ENCODE assay signal across 11 mouse cellular contexts in genomic region chr5:148548568-148548967, GRCm38 (mm10). TPM values are rescaled to one million over a fixed set of nuclear protein-coding genes. Genes with fewer than 3 reads are reported as not detected.
DNase-seq lines count a peak whose midpoint lies in the region; ATAC-seq and TF ChIP-seq lines count a peak whose summit lies in the region.
"Had no signal": no experiment of that assay in that cellular context is flagged by ENCODE, and none has a peak within 500 bp of the region (broad histone marks: within the 10 kb centered on the region; RNA-seq: fewer than 3 reads in every experiment).

No protein-coding gene starts in this region.

- H3K4me3 ChIP-seq in heart, embryonic 11.5 days (ENCODE audit: low read depth, low read length), result no peak overlapping the region
- H3K4me3 ChIP-seq in liver, postnatal 0 days (ENCODE audit: low read depth, low read length), result no peak overlapping the region
- H3K4me3 ChIP-seq in liver, embryonic 12.5 days, result no peak overlapping the region
- H3K4me3 ChIP-seq in ES-E14 (ENCODE audit: insufficient read depth in 1 of 2, low read depth in 1 of 2, low read length in 2 of 2, poor library complexity in 1 of 2, severe bottlenecking in 1 of 2), result no peak overlapping the region
- H3K4me3 ChIP-seq: liver, embryonic 13.5 days had no signal

- peak overlapping the region; percentile 14; the same call in 1 of the 2 replicates for H3K4me2 ChIP-seq in heart, embryonic 11.5 days
- H3K4me2 ChIP-seq in liver, postnatal 0 days (ENCODE audit: low read depth, low read length), result peak overlapping the region; percentile 49
- no peak overlapping the region for H3K4me2 ChIP-seq in liver, embryonic 12.5 days

- in situ Hi-C loops in ES-E14 (cut with MboI; ENCODE audit: low sequenced_read_pairs in 2 of 2, unreplicated experiment in 2 of 2), result no loop called here

- no peaks in the 10 kb centered on the region for H3K9me3 ChIP-seq in heart, embryonic 11.5 days (replicated peaks; ENCODE audit: control insufficient read depth, low read length)
- no peaks in the 10 kb centered on the region for H3K9me3 ChIP-seq in liver, postnatal 0 days (ENCODE audit: low read length)
- no peaks in the 10 kb centered on the region for H3K9me3 ChIP-seq in liver, embryonic 12.5 days (replicated peaks)
- H3K9me3 ChIP-seq in ES-E14 (ENCODE audit: control insufficient read depth, insufficient read depth, low read depth, low read length), result no peaks in the 10 kb centered on the region
- H3K9me3 ChIP-seq: liver, embryonic 13.5 days had no signal

- H3K9ac ChIP-seq in heart, embryonic 11.5 days (ENCODE audit: low read depth, low read length), result no peak overlapping the region
- no peak overlapping the region for H3K9ac ChIP-seq in liver, postnatal 0 days (replicated peaks)
- H3K9ac ChIP-seq in liver, embryonic 12.5 days, result no peak overlapping the region
- peak overlapping the region; percentile 4; the same call in 1 of the 2 replicates for H3K9ac ChIP-seq in ES-E14 (ENCODE audit: insufficient read depth, low read depth, low read length, poor library complexity, severe bottlenecking)
- H3K9ac ChIP-seq: liver, embryonic 13.5 days had no signal

- 0 out of 2 replicates have a peak, but pooled peaks have one; percentile 13 for TF ChIP-seq EP300 in liver, postnatal 0 days (IDR thresholded peaks at IDR 0.05; ENCODE audit: low read depth)

- H3K27ac ChIP-seq in heart, embryonic 11.5 days (ENCODE audit: low read depth, low read length), result no peak overlapping the region
- H3K27ac ChIP-seq in liver, postnatal 0 days (ENCODE audit: low read depth), result peak overlapping the region; percentile 81
- no peak overlapping the region for H3K27ac ChIP-seq in liver, embryonic 12.5 days
- no peak overlapping the region for H3K27ac ChIP-seq in ES-E14 (ENCODE audit: insufficient read depth, low read depth, low read length, poor library complexity, severe bottlenecking)
- H3K27ac ChIP-seq: liver, embryonic 13.5 days had no signal

- DNase-seq in heart, adult 18-20 months, result no peak
- DNase-seq in liver, postnatal 0 days, result no peak
- DNase-seq in ES-E14 (ENCODE audit: low read depth, low spot score), result no peak
- DNase-seq in induced T-regulatory cell, adult 2 months (ENCODE audit: low read depth), result peak; percentile 41
- no peak for DNase-seq in right cerebral cortex, postnatal 36 days (ENCODE audit: low spot score in 2 of 2)
- DNase-seq: adrenal gland, postnatal 36 days; cerebellum, postnatal 14 days; liver, embryonic 13.5 days had no signal

- no peak for ATAC-seq in heart, embryonic 11.5 days (replicated peaks; ENCODE audit: insufficient number of reproducible peaks, low FRiP score, low TSS enrichment)
- 0 out of 2 replicates have a peak, but pooled peaks have one; percentile 2 for ATAC-seq in liver, postnatal 0 days
- ATAC-seq in liver, embryonic 12.5 days, result no peak
- no peak for ATAC-seq in activated CD4-positive, CD25-positive, alpha-beta regulatory T cell, adult 4 months

- no peak for TF ChIP-seq CTCF in liver, postnatal 0 days (IDR thresholded peaks at IDR 0.05; ENCODE audit: low read depth)

- WGBS in heart, embryonic 11.5 days (ENCODE audit: insufficient replicate concordance), result 59% methylated on average over 9 of the region's 9 CpGs
- 51% methylated on average over 9 of the region's 9 CpGs for WGBS in liver, postnatal 0 days (ENCODE audit: insufficient replicate concordance)
- WGBS in liver, embryonic 12.5 days (ENCODE audit: insufficient replicate concordance), result 55% methylated on average over 9 of the region's 9 CpGs

- no peaks in the 10 kb centered on the region for H3K27me3 ChIP-seq in heart, embryonic 11.5 days (ENCODE audit: control insufficient read depth, insufficient read depth, low read length)
- H3K27me3 ChIP-seq in liver, postnatal 0 days (ENCODE audit: insufficient read depth, low read length), result no peaks in the 10 kb centered on the region
- peaks cover 13% of the 10 kb centered on the region for H3K27me3 ChIP-seq in liver, embryonic 12.5 days (replicated peaks)

- peaks cover 34% of the 10 kb centered on the region for H3K4me1 ChIP-seq in heart, embryonic 11.5 days (ENCODE audit: control insufficient read depth, insufficient read depth, low read length)
- peaks cover 30% of the 10 kb centered on the region for H3K4me1 ChIP-seq in liver, postnatal 0 days (ENCODE audit: insufficient read depth)
- peaks cover 66% of the 10 kb centered on the region for H3K4me1 ChIP-seq in liver, embryonic 12.5 days
- H3K4me1 ChIP-seq in ES-E14 (ENCODE audit: control insufficient read depth in 2 of 2, insufficient read depth in 2 of 2, low read length in 2 of 2, poor library complexity in 1 of 2), result peaks cover 15 to 20% of the 10 kb centered on the region in 2 experiments

- H3K36me3 ChIP-seq in heart, embryonic 11.5 days (ENCODE audit: control insufficient read depth, insufficient read depth, low read length), result no peaks in the 10 kb centered on the region
- no peaks in the 10 kb centered on the region for H3K36me3 ChIP-seq in liver, postnatal 0 days (replicated peaks; ENCODE audit: insufficient read depth, low read length)
- no peaks in the 10 kb centered on the region for H3K36me3 ChIP-seq in liver, embryonic 12.5 days
- no peaks in the 10 kb centered on the region for H3K36me3 ChIP-seq in ES-E14 (ENCODE audit: control insufficient read depth, insufficient read depth, low read length, poor library complexity, severe bottlenecking)
- H3K36me3 ChIP-seq: liver, embryonic 13.5 days had no signal

TF ChIP-seq in ES-E14, 5 proteins besides CTCF, POLR2A, EP300 and RAD21:
- TF ChIP-seq MAFK (IDR thresholded peaks at IDR 0.05; ENCODE audit: insufficient read depth, low read depth, low read length), result no peak
- TF ChIP-seq CHD2 (IDR thresholded peaks at IDR 0.05; ENCODE audit: low read depth, low read length), result no peak
- TF ChIP-seq ZC3H11A (IDR thresholded peaks at IDR 0.05; ENCODE audit: borderline replicate concordance, low read depth, low read length), result no peak
- TF ChIP-seq ZNF384 (IDR thresholded peaks at IDR 0.05; ENCODE audit: low read depth, low read length), result no peak
- TF ChIP-seq HCFC1 (IDR thresholded peaks at IDR 0.05; ENCODE audit: borderline replicate concordance, insufficient read depth, low read length), result no peak

RNA-seq across cellular contexts. Expression of gene Ubl3, which starts 4.0 kb away (rescaled TPM):
- polyA plus RNA-seq in heart, embryonic 11.5 days (2014; fragmentation: Nextera tagmentation; extraction: Ambion mirVana), result 57.1 and 59.1 TPM in 2 replicates
- 100 to 1,000 TPM; 103 to 108 TPM for total RNA-seq in heart, adult 18-20 months (2021)
- 37.0 and 39.4 TPM in 2 replicates for polyA plus RNA-seq in liver, postnatal 0 days (2015; fragmentation: Nextera tagmentation; extraction: Ambion mirVana)
- 34.0 and 36.3 TPM in 2 replicates for polyA plus RNA-seq in liver, embryonic 12.5 days (2016; fragmentation: Nextera tagmentation; extraction: Ambion mirVana)
- 75.0 and 92.5 TPM in 2 replicates for total RNA-seq in ES-E14 (2012; rRNA removed)
- polyA plus RNA-seq in activated CD4-positive, CD25-positive, alpha-beta regulatory T cell, adult 4 months (2017; shearing (Covaris generic)), result 100 to 1,000 TPM in 1 of 2 experiments, 10 to 100 TPM in 1; 86.3 to 124 TPM
